Mouse (Mus musculus): ENCODE measurements around the gene Il34. TPM values are rescaled to one million over a fixed set of nuclear protein-coding genes. Genes with fewer than 3 reads are reported as not detected.

Il34 gene
- total RNA-seq, 1 experiment from 2014 or later = 9.5 TPM

DNA sequence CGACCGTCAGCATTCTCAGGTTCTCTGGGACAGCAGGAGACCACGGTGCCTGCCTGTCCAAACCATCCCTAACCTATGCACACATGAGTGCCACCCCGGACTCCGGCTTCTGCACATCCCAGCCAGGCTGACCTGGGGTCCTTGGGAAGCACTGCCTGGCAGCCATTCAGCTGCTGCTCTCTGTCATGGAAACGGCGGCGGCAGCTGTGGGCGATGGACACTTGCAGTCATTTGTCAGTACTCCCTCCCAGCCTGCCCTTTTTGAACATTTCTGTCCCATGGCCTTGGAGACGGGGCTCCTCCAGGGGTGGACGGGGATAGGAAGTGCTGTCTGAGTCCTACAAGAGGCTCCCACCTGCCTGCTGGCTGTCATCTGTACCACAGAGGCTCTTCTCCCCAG, 97.3 kb downstream of the Il34 start:
- DNase-seq = peak; percentile 64

DNA sequence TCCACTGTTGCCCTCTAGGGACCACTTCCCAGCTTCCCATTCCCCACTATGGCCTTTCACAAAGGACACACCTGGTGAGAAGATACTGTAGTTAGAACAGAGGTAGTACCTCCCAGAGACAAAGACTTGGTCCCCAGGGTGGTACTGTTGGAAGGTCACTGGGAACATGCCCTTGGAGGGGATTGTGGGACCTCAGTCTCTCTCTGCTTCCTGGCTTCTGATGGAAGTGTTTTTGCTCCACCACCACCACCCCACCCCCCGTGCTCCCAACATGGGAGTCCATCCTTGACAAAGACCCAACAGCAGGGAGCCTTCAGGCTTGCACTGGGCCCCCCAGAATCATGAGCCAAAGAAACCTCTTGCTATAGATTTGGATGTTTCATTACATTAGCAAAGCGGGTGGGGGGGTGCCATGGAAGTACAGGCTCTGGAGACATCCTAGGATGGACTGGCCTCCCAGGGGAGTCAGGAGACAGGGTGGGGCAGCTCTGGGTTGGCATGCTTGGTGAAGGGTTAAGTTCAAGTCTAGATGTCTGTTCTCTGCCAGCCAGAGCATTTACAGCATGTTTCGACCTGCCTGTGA, 99.3 kb downstream of the Il34 start:
- no peak for DNase-seq

DNA sequence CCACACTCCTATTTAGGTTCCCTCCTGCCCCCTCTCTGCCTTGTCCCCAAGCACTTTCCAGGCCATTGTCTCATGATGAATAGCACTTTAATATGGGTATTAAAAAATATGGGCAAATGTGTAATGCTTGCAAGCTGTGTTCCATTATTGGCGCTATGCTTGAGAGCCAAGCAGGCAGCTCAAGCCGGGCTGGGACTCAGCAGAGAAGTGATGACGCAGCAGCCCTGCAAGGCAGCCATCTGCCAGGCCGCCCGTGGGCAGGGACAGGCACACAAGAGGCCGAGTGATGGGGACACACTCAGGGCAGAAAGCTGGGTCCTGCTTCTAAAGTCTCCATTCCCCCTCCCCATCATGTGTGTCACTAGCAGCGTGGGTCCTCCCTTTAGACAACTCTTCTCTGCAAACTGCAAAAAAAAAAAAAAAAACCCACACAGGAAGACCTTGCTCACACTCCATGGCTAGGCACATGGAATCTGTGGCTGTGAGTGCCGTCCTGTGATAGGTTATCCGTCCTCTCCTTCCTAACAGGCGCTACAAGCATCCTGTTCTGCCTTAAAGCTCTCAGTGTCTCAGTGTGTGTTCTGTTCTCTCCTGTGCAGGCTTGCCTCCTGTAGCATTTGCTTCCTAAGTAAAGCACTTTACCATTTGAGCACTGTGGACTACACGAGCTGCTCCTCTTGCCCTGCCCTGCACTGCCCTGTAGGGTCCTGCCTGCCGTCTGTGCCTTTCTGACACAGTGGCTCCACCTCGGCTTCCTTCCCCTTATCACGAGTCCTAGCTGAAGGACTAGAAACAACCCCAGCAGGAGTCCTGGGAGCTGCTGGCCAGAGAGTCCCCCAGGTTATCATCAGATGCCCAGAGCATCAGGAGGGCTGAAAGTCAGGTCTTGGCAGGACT, 100.1 kb downstream of the Il34 start:
- no peak for DNase-seq

DNA sequence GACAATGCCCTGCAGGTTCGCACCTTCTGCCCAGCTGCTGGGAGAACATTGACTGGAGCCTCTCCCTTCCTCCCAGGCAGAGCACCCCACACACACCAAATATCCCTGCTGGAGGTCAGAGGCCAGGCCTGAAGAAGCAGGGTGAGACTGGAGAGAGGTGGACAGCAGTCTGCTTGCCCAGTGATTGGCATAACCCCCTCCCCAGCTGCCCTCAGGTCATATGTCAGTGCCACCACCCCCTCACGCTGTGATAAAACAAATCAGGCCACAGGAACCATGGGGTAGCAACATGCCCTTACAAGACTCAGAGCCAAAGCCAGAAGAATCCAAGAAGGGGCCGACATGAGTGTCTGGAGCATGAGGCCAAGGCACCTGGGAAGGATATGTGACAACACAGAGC, 101.6 kb downstream of the Il34 start:
- DNase-seq = no peak

DNA sequence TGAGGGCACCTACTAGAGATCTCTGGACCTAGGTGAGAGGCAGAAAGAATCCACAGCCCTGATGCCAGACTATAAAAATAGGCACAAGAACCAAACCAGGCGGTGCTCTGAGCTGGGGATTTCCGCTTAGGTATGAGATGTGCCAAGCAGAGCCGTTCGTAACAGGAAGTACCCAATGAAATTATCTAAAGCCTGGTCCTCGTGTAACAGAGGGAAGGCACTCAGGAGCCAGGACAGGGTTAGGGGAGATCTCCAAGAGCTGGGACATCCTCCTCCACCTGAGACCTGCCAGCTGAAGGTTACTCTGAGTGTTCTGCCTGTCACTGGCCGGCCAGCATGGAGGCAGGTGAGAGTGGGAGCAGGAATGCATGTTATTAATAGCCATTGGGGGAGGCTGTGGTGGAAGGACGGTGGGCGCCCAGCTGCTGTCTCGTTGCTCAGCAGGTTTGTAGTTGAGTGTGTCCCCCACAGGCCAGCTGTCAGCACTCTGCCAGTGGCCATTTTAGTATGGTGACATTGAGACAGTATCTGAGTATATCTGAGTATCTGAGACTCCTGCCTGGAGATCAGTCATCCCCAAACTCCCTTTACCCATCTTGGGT, 102.2 kb downstream of the Il34 start:
- DNase-seq = no peak

DNA sequence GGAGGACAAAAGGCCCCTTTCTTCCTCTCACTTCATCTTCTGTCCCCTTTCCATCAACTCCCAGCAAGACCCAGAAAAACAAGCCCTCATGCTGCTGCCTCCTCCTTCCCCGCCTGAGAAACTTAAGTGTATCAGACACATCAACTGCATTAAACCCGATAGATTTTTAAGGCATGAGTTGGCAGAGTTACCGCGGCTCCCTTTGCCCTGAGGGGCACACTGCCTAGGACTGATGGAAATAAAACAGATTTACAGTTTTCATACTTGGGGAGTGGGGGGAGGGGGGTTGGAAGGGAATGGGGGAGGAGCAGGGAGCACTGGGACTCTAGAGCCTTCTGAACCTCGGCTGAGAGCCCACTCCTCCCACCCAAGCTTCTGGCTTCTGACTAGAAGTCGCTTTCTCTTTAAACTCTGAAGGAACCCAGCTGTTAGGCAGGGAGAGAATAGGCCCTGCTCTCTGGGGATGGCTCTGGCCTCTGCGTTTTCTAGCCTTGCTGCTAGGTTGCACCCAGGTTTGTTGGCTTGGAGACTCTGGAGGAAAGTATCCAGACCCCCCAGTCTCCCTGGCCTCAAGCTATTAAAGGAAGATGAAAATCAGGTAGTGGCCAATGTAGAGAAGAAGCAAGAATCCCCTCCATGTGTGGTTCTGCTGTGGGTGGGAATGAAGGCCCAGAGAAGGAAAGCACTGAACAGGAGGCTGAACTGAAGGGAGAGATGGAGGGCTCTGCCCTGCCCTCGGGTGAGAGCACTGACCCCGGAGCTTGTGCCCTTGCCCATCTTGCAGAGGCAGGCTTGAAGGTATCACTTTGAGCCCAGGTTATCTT, 102.9 kb downstream of the Il34 start:
- no peak for DNase-seq

DNA sequence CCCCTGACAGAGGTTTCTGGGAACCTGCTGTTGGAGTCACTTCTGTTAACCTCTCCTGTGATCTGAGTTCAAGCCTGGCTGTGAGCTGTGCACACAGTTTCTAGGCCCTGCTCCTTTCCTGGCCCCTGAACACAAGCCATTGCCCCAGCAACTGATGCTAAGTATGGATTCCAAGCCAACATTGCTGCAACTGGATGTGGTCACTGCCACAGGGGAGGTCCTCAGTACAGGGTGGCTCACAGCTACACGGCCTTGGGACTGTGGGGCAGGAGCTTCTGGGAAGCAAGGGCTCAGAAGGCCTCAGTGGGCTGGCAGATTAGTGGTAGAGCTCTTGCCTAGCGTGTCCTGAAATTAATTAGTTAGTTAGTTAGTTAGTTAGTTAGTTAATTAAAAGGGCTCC, 105.2 kb downstream of the Il34 start:
- peak; percentile 59 for DNase-seq

DNA sequence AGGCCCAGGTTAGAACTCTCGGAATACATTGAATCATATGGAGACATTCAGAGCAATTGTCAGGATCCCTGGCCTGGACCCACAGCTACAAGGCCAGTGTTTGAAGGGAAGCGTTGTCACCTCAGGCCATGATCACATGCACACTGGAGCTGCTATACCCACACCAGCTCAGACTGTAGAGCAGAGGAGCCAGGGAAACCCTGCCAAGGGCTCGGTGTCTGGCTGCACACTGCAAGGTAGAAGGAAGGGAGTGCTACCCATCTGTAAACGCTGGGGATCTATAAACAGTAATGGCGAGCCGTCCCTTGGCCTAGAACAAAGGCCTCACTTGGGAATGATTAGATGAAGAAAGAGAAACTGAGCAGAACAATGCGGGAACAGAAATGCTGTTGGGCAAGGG, 106.2 kb downstream of the Il34 start:
- no peak for DNase-seq

DNA sequence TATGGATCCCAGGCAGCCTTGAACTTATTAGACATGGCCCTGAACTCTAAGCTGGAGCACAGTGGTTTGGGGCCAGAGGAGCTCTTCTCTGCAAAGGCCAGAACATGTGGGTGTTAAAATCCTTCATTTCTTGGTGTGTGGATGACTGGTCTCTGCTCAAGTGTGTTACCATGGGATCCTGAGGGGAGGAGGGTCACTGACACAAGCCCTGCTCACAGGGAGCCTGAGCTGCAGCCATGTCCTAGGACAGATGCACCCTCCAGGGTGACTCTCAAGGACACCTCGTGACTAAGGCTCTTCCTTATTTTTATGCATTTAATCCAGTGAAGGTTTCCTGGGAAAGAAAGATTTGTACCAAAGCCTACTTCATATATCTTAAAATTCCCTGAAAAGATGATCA, 107.6 kb downstream of the Il34 start:
- peak; percentile 50 for DNase-seq

DNA sequence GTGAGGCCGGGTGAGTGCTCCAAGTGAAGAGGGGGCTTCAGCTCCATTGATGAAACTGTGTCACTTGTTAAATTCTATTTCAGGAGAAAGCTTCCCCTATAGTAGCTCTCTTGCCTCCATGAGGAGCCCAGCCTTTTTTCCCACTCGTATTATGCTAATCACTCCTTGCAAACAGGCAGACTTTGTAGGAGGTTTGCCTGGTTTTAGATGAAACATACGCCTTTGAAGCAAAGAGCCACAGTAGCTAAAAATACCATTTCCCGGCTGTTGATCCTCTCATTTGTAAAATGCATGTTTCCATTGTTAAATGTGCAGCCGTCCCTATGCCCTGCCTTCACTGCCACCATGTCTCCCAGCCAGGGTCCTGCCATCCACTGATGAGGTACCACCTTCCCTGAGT, 108.2 kb downstream of the Il34 start:
- no peak for DNase-seq

DNA sequence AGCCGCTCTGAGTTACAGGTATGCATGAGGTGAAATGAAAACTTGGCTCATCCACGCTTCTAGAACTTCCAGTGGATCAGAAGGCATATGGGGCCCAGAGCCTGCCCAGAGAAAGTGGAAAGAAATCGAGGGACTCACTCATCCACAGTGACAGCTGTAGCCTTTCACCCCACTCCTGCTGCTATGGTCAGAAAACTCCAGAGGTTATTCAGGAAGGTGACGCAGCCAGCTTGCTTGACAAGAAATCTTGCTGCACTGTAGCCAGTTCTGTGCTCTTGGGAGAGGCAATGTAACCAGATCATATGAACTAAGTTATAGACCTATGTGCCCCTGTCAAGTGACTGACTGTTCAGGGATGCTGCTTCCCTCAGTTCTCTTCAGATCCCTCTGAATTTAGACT, 109.7 kb downstream of the Il34 start:
- no peak for DNase-seq

DNA sequence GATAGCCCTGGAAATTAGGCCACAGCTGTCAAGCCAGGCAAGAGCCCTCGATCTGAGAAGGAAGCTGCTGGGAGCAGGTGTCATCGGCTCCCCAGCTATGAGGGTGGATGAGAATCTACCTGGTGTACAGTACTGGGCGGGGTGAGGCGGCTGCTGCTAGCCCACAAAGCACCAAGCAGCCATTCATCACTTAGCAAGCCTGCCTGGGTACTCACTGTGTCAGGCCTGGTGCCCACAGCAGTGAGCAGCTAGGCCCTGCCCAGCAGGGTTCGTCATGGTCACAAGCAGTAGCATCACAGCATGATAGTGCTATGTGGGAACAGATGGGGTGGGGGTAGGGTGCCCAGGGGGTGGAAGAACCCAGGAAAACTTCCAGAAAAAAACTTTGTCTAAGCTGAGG, 110.3 kb downstream of the Il34 start:
- DNase-seq = no peak

DNA sequence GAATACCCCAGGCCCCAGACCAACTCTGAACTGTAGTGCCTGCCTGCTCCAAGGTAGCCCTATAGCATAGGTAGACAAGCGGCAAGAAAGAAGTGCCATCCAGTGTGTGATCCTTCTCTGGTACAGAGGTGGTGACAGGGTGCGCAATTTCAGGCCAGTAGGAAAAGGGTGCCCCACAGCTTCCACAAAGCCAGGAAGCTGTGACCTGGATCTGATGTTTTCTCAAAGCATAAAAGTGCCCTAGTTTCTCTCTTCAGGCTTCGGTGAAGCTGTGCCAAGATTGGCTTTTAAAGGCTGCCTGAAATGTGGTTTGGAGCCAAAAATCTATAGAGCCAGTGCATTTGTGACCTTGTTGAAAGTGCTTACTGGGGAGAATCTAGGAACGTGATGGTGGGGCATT, 110.9 kb downstream of the Il34 start:
- DNase-seq = no peak

DNA sequence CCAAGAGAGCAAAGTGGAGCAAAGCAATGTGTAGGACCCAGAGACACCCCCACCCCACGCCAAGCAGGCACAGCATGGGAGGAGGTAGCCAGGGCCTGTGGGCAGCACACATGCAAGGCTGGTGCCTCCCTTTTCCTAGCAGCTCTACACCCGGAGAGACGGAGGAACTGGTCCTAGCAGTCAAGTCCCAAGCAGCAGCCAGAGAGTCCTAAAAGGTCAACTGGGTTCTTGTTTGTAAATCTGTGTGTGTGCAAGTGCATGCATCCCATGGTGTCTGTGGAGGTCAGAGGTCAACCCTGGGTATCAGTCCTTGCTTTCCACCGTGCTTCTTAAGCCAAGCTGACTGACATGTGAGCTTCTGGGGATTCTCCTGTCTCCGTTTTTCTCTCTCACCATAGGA, 111.5 kb downstream of the Il34 start:
- no peak for DNase-seq

Other genes with a start within 250 kb of the Il34 start
- 25.0 and 25.8 TPM in 2 replicates for gene Vac14, start 187.3 kb downstream of the Il34 start, total RNA-seq (2021)
- 25.2 and 25.8 TPM in 2 replicates for gene Mtss1l, start 84.4 kb downstream of the Il34 start, total RNA-seq (2021)
- 74.1 and 87.0 TPM in 2 replicates for gene Cog4, start 40.7 kb upstream of the Il34 start, total RNA-seq (2021)
- 68.2 and 79.1 TPM in 2 replicates for gene Sf3b3, start 40.9 kb upstream of the Il34 start, total RNA-seq (2021)
- 7.6 and 10.4 TPM in 2 replicates for gene Fuk, start 96.6 kb upstream of the Il34 start, total RNA-seq (2021)
- gene St3gal2, start 114.0 kb upstream of the Il34 start, total RNA-seq (2021) = 18.5 and 21.6 TPM in 2 replicates
- gene Ddx19a, start 191.9 kb upstream of the Il34 start, total RNA-seq (2021) = 47.4 and 54.0 TPM in 2 replicates
- 12.1 and 12.6 TPM in 2 replicates for gene Ddx19b, start 225.8 kb upstream of the Il34 start, total RNA-seq (2021)
- gene Aars, start 227.2 kb upstream of the Il34 start, total RNA-seq (2021) = 83.5 and 95.6 TPM in 2 replicates